Mouse (Mus musculus): ENCODE data around the gene Traf5.

DNA sequence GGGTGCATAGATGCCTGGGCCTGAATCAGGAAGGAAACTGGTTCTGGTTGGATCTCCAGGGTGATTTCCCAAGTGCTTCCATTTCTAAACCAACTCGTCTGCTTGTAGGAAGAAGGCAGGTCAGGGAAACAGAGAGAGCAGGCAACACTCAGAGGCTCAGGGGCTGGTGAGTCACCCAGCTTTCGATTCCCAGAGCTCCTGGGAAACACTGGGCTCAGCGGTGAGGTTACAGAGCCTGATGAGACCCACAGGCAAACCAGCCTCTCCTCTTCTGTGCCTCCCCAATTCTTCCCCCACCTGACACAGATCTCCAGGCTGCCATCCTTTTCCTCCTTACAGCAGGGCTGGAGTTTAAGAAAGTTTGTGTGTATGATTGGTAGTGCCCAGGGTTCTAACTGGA is 128.9 kb downstream of the Traf5 start:
- TF ChIP-seq POLR2A (IDR thresholded peaks at IDR 0.05; ENCODE audit: control insufficient read depth, extremely low read depth, insufficient read depth, low read length, poor library complexity) = no peak
- no peak for TF ChIP-seq CTCF (IDR thresholded peaks at IDR 0.05; ENCODE audit: borderline replicate concordance, control insufficient read depth, extremely low read depth, insufficient read depth, low read length, poor library complexity)
